Mouse (Mus musculus) thymus, adult 2 months (tissue): ENCODE data around the gene Dpyd.

Experiments
- CTCF ChIP-seq: fragments of 200-500 bp; IDR thresholded peaks from 2 replicates; pipeline ENCODE4 v1.5.1; 2012; ENCODE audit warnings: mild to moderate bottlenecking, control low read depth, low read length, moderate library complexity, borderline replicate concordance; ENCODE audit not compliant: control insufficient read depth, poor library complexity, insufficient read depth; ENCODE audit errors: extremely low read depth
- POLR2A ChIP-seq: fragments of 200-500 bp; IDR thresholded peaks from 2 replicates; pipeline ENCODE4 v1.6.1; 2012; ENCODE audit warnings: mild to moderate bottlenecking, low read length, control low read depth, moderate library complexity; ENCODE audit not compliant: control insufficient read depth, poor library complexity, insufficient read depth; ENCODE audit errors: extremely low read depth

DNA sequence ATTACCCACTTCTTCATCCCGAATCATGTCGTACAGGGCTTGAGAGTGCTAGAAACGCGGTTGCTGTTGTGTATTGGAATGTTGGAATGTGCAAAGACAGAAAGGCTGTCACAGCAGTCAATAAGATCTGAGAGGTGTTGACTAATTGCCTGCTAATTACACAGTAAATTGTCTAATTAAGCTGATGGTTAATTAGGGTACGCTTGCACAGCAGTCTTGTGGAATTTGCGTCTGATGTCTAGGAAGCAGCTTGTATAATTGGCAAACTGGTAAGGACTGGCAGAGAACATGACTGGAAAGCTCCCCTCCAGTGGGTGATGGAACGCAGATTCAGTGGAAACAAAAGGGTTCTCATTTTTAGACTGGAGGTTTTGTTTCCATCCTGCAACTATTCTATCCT, 459.3 kb downstream of the Dpyd start:
- TF ChIP-seq POLR2A (no peak), CTCF (no peak)
